Mouse (Mus musculus): ENCODE data around the gene Syne3.

The Syne3 gene

DNA sequence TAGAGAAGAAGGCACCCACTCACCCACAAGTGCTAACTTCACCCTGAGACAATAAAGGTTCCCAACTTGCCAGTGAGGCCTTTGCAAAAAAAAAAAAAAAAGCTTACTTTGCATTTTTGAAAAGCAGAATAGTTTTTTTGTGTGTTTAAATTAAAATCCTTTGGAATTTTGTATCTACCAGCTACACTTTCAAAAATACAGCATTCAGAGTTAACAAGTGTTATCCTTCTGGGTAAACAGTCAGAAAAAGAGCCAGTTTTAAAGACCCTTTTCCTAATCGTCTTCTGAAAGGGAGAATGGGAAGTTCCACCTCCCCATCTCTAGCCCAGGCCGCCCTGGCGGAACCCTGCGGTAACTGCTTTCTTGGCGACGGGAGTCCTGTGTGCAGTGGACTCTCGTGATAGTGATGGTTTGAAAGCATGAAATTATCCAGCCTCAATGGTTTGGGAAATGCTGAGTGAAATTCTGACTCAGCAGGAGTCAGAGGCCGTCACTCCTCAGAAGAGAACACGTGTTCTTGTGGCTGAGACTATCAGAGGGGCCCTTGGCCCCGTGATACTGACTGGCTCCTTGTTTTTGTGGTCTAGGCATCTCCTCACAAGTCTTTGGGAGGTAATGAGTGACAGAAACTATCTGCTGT is 16.5 kb upstream of the Syne3 start:
- peak; percentile 77 for DNase-seq (ENCODE audit: low read depth)

DNA sequence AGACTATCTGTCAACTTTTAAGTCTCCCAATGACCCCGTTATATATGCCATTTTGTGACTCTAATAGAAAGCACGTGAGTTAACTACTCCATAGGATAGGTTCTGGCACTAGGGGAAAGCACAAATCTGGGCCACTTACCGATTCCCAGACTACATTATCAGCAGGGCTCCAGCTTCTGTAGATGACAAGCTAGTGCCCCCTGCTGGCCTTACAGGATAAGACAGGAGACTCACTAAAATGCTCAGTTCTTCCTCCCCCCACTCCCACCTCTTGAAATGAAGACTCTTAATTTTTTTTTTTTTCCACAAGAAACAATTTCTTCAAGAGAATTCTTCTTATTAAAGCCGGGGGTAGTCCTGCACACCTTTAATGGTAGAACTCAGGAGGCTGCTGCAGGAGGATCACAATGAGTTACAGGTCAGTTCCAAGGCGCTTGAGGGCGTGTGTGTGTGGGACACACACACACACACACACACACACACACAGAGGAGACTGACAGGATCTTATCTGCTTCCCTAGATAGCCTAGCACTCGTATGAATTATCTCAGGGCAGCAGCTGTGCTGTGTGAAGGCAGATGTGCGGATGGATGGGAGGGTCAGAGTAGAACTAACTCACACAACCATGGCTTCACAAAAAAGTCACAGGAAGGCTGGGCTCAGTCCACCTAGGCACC is 15.8 kb upstream of the Syne3 start:
- DNase-seq (ENCODE audit: low read depth) = peak; percentile 91

DNA sequence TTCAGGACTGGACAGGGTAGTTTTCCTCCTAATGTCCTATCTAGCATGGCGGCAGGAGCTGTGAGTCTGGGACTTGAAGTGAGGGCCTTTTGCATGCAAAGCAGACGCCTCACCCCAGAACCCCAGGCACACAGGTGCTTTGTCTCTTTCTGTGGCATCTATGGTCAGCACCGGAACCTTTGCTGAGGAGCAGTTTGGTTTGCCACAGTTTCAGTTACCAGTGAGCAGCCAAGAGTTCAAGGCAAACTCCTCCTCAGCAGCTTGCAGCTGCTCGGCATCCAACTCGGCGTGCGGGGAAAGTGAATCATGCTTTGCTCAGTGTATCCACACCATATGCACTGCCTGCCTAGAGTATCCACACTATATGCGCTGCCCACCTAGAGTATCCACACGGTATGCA is 13.2 kb upstream of the Syne3 start:
- DNase-seq (ENCODE audit: low read depth) = no peak

DNA sequence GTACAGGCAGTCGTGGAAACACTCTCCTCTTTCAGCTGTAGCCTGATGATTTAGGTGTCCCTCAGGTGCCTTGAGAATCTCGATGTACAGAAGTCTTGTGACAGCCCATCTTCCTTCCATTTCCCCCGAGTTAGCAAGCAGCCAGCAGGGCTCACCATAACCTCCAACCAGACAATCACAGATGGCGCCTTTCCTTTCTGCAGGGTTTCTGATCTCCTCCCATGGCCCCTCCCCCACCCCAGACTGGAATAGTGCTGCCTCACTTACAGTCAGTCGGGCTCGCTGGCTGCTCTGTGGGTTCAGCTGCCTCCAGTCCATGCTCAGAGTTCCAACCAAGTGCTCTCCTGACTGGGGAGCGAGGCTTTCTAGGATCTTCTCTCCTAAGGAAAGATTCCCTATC is 12.5 kb upstream of the Syne3 start:
- no peak for DNase-seq (ENCODE audit: low read depth)

DNA sequence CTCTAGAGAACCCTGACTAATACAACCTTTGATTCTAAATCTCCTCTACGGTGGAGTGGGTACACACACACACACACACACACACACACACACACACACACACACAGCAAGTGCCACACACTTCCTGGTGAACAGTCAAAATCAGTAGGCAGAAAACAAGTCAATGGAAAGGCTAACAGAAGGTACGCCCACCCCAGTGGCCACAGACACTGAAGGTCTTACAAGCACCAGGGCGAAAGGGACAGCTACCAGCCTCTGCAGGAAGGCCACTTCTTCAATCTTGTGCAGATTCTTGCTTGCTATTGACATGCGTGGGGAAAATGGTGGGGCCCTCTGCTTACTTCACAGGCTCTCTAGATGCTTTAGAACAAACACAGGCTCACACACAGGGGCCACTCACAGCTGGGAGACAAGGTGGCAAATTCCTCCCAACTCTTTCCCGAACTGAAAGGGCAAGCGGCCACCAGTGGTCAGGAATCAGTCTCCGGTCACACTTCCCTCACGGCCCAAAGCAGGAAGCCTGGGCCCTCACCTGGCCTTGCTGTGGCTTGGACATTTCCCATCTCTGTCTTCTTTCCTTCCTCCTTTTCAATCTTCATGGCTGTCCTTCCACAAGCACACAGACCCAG is 11.9 kb upstream of the Syne3 start:
- DNase-seq (ENCODE audit: low read depth) = no peak

DNA sequence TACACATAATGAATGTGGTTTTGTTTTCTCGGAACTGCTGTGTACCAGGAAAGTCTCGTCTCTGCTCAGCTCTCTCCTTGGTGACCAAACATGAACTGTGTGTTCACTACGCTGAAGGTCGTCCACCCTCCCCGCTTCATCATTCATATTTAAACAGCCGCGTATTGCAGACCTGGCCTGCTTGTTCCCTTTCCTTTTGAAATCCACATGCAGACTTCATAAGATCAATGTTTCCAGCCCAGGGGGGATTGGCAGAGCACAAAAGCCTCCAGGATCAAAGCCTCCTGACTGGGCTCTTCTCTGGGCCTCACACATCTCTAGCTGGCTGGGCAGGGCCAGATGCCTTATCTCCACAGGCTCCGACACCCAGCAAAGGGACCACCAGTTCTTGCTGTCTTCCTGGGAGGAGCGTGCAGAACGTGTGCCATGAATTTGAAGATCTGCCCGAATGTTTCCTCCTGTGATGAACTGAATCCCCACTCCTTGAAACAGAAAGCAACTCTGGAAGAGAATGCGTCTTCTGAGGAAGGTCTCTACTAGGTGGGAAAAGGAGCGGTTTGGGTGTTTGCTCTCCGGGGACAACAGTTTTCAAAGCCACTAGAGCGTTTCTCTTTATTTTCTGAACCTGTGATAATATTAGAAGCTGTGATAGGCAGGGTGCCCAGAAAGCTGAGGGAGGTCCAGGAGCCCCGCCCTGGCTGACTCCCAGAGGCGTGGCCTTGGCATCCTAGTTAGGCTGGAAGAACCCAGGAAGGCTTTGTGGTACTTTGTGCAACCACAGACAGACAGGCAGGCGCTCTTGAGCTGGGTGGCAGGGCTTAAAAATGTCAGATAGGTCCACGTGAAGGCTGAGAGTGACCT is 10.0 kb upstream of the Syne3 start:
- peak; percentile 70 for DNase-seq (ENCODE audit: low read depth)

DNA sequence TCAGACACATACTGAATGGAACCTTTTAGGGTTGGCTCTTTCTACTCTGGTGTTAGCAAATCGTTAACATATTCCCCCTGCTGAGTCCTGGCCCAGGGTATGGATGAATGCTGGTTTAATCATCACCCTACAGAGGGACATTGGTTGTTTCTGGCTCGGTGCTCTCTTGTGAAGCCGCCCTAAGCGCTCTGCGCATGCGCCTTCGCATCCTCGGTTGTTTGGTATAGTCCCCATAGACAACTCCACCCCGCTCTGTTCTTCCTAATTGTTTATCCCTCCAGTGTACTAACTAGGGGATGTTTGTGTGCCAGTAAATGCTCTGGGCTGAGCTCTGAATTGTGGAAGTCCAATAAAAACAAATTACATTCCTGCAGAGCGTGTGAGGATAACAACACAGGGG is 7.0 kb upstream of the Syne3 start:
- peak; percentile 57 for DNase-seq (ENCODE audit: low read depth)

DNA sequence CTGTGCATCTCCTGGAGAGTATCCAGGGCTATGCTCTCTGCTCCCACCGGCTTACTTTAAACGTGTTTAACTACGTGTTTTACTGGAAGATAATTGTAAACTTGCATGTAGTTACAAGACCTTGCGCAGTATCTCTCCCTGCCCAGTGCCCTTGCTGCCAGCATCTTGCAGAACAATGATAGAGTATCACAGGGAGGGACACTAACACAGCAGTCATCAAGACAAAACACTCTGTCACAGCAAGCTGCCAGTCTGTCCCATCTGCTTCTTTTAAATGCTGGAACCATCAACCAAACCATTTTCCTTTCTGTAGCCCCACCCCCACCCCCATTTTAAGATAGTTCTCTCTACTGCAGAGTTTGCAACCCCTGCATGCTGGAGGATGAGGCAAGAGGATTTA is 6.6 kb upstream of the Syne3 start:
- DNase-seq (ENCODE audit: low read depth) = no peak

DNA sequence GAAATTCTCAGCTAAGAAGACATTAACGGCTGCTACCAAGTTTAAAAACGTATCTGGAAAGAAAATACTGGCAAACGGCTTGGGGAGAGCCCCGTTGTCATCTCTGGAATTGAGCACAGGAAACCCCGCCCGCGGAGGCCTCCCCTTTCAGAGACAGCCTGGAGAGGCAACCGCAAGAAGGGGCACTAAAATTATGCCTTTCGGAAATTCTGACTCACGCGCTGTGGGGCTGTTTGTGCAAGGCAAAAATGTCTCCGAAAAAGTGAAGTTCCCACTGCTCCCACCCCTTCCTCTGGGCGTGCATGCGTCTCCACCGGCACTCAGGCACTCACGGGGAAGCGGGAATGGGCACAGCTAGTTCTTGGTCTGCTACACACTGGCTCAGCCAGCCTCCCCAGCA is 3.5 kb upstream of the Syne3 start:
- DNase-seq (ENCODE audit: low read depth) = peak; percentile 97

DNA sequence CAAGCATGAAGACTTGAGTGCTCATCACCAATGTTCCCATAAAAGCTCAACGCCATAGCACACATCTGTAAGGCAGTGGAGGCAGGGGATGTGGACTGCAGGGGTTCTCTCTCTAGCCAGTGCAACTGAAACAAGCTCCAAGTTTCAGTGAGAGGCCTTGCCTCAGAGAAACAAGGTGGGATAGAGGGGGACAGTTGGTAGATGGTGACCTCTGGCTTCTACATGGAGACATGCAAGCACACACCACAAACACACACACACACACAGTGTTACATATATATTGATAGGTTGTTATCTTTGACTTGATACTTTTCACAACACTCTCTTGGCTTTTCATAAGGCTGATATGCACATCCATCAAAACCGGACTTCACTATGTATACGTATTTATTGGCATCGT is 2.7 kb upstream of the Syne3 start:
- no peak for DNase-seq (ENCODE audit: low read depth)

DNA sequence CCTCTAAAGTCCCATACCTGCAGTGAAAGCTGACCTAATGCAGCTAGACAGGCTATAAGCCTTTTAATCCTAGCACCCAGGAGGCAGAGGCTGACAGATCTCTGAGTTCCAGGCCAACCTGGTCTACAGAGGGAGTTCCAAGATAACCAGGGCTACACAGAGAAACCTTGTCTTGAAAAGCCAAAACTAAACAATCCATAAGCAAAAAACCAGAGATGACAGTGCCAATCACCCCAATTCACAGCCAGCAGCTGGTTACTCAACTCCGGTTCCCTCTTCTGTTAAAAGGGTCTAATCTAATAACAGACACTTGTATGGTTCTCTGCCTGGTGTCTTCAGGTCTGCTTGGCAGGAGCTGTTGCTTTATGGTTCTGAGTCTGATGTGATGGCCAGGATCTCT is 2.0 kb upstream of the Syne3 start:
- DNase-seq (ENCODE audit: low read depth) = no peak

DNA sequence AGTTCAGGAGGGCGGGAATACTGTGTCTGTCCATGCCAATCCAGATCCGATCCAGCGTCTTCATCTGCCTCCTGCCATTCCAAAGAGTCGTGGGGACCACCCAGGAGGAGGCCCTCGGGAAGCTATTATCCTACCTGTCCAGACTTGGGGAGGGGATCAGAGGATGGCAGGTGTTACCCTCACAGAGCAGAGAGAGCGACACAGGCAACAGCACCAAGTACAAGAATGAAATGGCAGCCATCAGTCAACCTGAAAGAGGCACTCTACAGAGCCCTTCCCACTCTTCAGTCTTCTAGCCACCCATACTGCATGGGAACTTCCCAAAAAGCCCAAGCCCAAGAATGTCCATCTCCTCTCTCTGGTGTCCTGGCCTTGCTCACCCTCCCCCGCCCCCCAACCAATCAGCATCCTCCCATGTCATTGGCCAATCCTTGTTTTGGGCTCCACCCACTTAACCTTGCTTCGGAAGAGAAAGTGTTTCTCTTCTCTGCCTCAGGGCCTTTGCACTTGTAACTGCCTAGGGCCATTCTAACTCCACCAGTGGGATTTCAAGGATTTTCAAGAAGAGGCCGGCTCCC is 693 bp upstream of the Syne3 start:
- DNase-seq (ENCODE audit: low read depth) = peak; percentile 45

DNA sequence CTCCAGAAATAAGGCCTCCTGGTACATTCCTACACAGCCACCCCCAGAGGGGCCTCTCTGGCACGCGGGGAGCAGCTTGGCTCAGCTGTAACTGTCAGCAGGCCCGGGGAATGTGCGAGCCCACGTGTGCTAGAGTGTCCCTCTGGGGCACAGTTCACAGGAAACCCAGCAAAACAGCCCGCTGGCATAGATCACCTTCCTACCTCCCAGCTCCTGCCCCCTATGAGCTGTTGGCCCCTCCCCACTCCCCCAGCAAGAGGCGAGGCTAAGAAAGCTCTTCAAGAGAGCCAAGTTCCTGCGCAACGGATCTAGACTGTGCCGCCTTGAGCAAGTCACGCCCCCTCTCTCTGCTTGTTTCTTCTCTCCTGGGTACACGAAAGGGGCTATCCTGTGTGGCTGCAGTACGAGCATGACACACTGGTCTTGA is 844 bp downstream of the Syne3 start:
- peak; percentile 93 for DNase-seq (ENCODE audit: low read depth)

DNA sequence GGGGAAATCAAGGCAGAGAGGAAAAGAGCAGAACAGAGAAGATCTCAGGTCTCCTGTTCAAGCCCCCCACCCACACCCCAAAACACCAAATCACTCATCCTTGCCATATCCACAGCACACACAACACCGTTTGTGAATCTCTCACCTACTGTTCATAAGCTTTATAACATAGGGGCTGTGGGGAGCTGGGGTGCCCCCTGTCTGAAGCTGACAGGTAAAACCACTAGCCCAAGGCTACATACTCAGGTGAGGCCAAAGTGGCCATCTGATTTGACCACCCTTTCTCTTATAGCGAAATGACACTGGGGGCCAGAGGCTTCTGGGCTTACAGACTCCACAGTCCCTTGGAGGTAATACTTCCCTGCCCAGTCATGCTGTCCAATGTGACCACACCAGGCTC is 1.5 kb downstream of the Syne3 start:
- DNase-seq (ENCODE audit: low read depth) = no peak

DNA sequence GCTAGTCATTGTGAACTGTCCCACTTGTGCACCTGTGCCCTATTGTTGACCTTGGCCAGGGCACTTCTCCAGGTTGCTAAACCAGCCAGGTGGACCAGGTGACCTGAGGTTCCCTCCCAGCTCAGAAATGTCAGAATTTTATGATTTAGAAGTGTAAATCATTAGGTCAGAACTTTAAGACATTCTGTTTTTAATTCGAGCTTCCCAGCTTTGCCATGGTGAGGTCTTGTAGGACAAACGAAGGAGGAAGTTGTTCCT is 4.0 kb downstream of the Syne3 start:
- no peak for DNase-seq (ENCODE audit: low read depth)

DNA sequence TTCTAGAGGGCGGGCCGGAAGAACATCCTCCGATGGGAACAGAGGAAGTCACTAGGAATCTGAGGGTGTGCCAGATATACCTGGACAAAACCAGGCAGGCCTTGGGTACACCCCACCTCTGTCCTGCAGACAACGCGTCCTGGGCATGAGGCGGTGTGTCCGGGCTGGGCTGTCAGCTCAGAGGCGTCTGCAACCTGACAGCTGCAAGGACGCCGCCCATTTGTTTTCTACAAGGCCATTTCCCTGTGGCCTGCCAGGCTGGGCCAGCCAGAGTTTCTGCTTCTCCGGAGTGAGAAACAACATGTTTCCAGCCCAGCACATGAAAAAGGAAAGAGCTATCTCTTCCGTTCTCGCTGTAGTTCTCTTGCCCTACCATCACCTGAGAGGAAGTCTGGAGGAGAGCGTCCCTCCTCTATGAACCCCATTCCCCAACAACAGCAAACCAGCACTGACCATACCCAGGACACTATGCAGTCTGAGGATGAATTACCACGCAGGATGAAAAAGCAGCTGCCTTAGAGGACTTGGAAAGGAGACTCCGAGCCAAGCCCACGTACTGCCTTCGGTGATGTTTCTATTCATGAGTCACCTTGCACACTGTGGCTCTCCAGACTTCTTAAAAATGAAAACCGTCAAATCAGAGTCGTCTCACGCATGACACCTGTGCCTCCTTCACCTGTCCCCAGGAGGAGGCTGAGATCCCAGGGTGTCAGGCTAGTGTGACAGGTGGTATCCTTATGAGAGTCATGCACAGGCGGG is 4.5 kb downstream of the Syne3 start:
- peak; percentile 38 for DNase-seq (ENCODE audit: low read depth)

DNA sequence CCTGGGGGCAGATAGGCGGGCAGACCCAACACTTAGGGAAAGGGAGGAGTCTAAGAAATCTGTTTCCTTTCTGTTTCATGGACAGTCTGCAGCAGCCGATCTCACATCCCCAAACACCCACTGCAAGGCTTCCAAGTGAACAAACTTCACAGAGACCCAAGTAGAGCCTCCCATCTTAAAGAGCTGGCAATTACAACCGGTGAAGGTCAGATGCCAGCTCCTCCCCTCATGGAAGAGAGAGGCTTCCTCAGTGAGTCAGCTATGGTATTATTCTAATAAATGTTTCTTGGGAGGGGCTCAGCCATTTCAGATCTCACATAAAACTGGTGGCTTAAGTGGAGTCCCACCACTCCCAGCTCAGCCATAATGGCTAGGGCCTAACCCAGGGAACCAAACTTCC is 5.9 kb downstream of the Syne3 start:
- DNase-seq (ENCODE audit: low read depth) = peak; percentile 82

DNA sequence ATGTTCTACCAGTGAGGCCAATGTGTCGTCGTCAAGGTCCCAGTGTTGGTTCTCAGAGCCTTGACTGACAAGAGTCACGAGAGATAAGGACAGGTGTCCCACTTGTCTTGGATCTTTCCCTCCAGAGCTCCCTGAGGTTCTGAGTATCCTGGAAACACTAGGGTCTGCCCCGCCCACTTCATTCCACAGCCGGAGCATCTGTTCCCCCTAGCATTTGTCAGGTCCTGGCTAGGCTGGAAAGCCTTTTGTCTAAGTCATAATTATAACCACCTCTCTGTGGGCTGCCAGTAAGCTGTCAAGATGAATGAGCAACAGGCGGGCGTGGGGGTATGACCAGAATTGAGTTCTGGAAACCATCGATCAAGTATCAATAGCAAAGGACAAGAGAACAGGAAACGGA is 6.5 kb downstream of the Syne3 start:
- DNase-seq (ENCODE audit: low read depth) = peak; percentile 62

DNA sequence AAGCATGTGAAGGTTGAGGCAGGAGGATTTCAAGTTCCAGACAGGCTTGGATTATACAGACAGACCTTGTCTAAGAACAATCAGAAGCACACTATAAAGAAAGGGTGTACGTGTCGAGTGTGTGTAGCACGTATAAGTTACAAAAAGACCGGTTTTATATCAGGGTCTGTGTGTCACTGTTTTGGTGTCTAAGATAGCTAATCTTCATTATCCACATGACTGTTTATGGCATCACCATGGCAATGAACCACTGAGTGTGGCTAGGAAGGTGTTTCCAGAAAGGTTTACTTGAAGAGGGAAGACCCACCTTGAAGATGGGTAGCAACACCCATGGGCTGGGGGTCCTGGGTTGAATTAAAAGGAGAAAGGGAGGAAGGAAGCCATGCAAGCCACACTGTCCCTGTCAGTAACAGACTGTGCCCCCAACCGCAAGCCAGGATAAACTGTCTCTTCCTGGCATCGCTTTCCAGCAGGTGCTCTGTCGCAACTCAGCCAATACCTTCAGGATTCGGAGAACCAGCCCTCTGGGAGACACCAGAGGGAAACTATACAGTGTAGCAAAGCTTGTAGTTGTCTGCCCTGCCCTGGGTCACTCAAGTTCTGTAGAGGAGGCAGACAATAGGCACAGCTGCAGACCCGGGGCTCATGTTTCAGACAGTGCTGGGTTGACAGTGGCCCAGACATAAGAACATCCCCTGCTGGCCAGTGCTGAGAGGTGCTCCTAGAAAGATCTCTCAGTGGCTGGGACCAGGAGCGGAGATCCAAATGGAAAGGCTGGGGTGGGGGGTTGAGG is 7.1 kb downstream of the Syne3 start:
- DNase-seq (ENCODE audit: low read depth) = peak; percentile 43

DNA sequence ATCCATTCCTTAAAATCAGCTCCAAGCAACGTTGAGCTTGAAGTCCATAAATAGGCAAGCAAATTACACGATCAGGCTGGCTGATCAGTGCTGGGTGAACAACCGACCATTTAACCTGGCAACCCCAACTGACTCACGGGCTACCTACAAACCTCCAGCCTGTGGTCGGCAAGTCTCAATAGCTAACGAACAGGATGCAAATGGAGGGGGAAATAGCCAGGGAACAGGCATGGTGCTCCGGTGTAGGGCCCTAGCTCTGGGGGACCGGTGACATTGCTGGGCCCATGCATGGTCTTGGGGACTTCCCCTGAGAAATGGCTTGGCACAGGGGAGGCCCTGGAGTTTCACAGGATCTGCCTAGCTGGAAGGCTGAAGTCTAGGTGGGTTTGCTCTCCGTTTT is 8.3 kb downstream of the Syne3 start:
- no peak for DNase-seq (ENCODE audit: low read depth)

Measured in NIH3T3 (cell line).